Mouse (Mus musculus) forebrain, embryonic 15.5 days (tissue): Measurements from ENCODE around the gene Ptpdc1. TPM values are rescaled to one million over a fixed set of nuclear protein-coding genes. Genes with fewer than 3 reads are reported as not detected.
A peak's percentile ranks its signal among the peaks of the same experiment; 100 is the strongest.

Source experiments
- ATAC-seq: fragments of 200-750 bp; cut with Nextera tagmentation; replicated peaks from 2 replicates; pipeline ENCODE4 v1.8.0; 2017; ENCODE audit warnings: mild to moderate bottlenecking, moderate TSS enrichment, moderate library complexity
- H3K27ac ChIP-seq: fragments of 300-500 bp; sonication (generic); replicated peaks from 2 replicates; pipeline ENCODE4 v1.5.1; 2015; ENCODE audit warnings: mild to moderate bottlenecking, inconsistent platforms
- H3K27me3 ChIP-seq: fragments of 300-500 bp; sonication (generic); 2 replicates; pipeline ENCODE4 v1.6.1; 2015; ENCODE audit warnings: inconsistent platforms
- H3K36me3 ChIP-seq: fragments of 300-500 bp; sonication (generic); 2 replicates; pipeline ENCODE4 v1.6.1; 2015; ENCODE audit warnings: mild to moderate bottlenecking, inconsistent platforms
- H3K4me1 ChIP-seq: fragments of 300-500 bp; sonication (generic); 2 replicates; pipeline ENCODE4 v1.6.1; 2015; ENCODE audit warnings: inconsistent platforms
- H3K4me2 ChIP-seq: fragments of 300-500 bp; sonication (generic); replicated peaks from 2 replicates; pipeline ENCODE4 v1.6.1; 2015; ENCODE audit warnings: mild to moderate bottlenecking, inconsistent platforms
- H3K4me3 ChIP-seq: fragments of 300-500 bp; sonication (generic); 2 replicates; pipeline ENCODE4 v1.5.1; 2015; ENCODE audit warnings: mild to moderate bottlenecking, inconsistent platforms
- H3K9ac ChIP-seq: fragments of 300-500 bp; sonication (generic); replicated peaks from 2 replicates; pipeline ENCODE4 v1.6.1; 2015; ENCODE audit warnings: mild to moderate bottlenecking, inconsistent platforms
- H3K9me3 ChIP-seq: fragments of 300-500 bp; sonication (generic); 2 replicates; pipeline ENCODE4 v1.6.1; 2016; ENCODE audit warnings: inconsistent platforms
- WGBS: fragments of 180-500 bp; shearing (Covaris S2); methylation state at CpG from one replicate; pipeline ENCODE4 v1.1.7; 2015; ENCODE audit warnings: mixed read lengths; 5-methylcytosine and 5-hydroxymethylcytosine counted together
- polyA plus RNA-seq: library from polyadenylated mRNA; unstranded; fragments of >200 nt; fragmentation: Nextera tagmentation; extraction: Ambion mirVana; gene quantifications from 2 replicates; pipeline ENCODE4 v1.2.1, GENCODE M21; 2015

Gene Ptpdc1
- polyA plus RNA-seq, 1 experiment from 2014 or later = 16.0 TPM

- no peaks in the 10 kb centered on the region for H3K36me3 ChIP-seq
- H3K4me3 ChIP-seq = peak within 1 kb of the TSS; percentile 37
- no peaks in the 10 kb centered on the region for H3K9me3 ChIP-seq
- H3K27ac ChIP-seq = no peak within 1 kb of the TSS
- H3K9ac ChIP-seq = peak within 1 kb of the TSS; percentile 34; the same call in 1 of the 2 replicates
- WGBS = under 1% methylated on average over 52 of the region's 73 CpGs
- H3K4me2 ChIP-seq = peak within 1 kb of the TSS; percentile 63
- ATAC-seq = 0 out of 2 replicates have a peak, but pooled peaks have one; percentile 49
- H3K27me3 ChIP-seq = peaks cover 93% of the 10 kb centered on the region
- H3K4me1 ChIP-seq = peaks cover 38% of the 10 kb centered on the region
These were observed 37.1 kb upstream of the Ptpdc1 start, which contains the start of gene Barx1 for GRCm38 (mm10) chr13:48662431-48663143. Barx1 (plus strand) TSS chr13:48662998.

GRCm38 (mm10) chr13:48661561-48661960 lies 36.1 kb upstream of the Ptpdc1 start:
- Histone ChIP-seq H3K27me3 (peaks cover 93% of the 10 kb centered on the region), H3K4me1 (peaks cover 38% of the 10 kb centered on the region), H3K9ac (no peak overlapping the region), H3K9me3 (no peaks in the 10 kb centered on the region), H3K36me3 (no peaks in the 10 kb centered on the region), H3K27ac (no peak overlapping the region), H3K4me2 (no peak overlapping the region), H3K4me3 (no peak overlapping the region)
- 3% methylated on average over 1 of the region's 1 CpGs for WGBS
- ATAC-seq = no peak

GRCm38 (mm10) chr13:48660741-48661140 lies 35.3 kb upstream of the Ptpdc1 start:
- H3K27me3 ChIP-seq = peaks cover 93% of the 10 kb centered on the region
- no peak for ATAC-seq
- WGBS = 9% methylated on average over 6 of the region's 6 CpGs
- no peak overlapping the region for H3K4me3 ChIP-seq
- no peak overlapping the region for H3K9ac ChIP-seq
- no peak overlapping the region for H3K4me2 ChIP-seq
- no peaks in the 10 kb centered on the region for H3K36me3 ChIP-seq
- no peak overlapping the region for H3K27ac ChIP-seq
- H3K9me3 ChIP-seq = no peaks in the 10 kb centered on the region
- peaks cover 32% of the 10 kb centered on the region for H3K4me1 ChIP-seq

- Histone ChIP-seq H3K9me3 (no peaks in the 10 kb centered on the region), H3K4me2 (no peak overlapping the region), H3K27ac (no peak overlapping the region), H3K27me3 (peaks cover 92% of the 10 kb centered on the region), H3K9ac (no peak overlapping the region), H3K4me3 (no peak overlapping the region), H3K4me1 (peaks cover 30% of the 10 kb centered on the region), H3K36me3 (no peaks in the 10 kb centered on the region)
- 3% methylated on average over 11 of the region's 11 CpGs for WGBS
- no peak for ATAC-seq
These were observed 34.8 kb upstream of the Ptpdc1 start for GRCm38 (mm10) chr13:48660221-48660734.

GRCm38 (mm10) chr13:48659254-48660220 lies 34.1 kb upstream of the Ptpdc1 start:
- under 1% methylated on average over 38 of the region's 38 CpGs for WGBS
- H3K4me2 ChIP-seq = no peak overlapping the region
- no peak for ATAC-seq

GRCm38 (mm10) chr13:48658588-48659253 lies 33.3 kb upstream of the Ptpdc1 start:
- Histone ChIP-seq H3K27ac (no peak overlapping the region), H3K27me3 (peaks cover 83% of the 10 kb centered on the region), H3K9me3 (no peaks in the 10 kb centered on the region), H3K4me2 (no peak overlapping the region), H3K4me1 (peaks cover 22% of the 10 kb centered on the region), H3K36me3 (no peaks in the 10 kb centered on the region), H3K9ac (no peak overlapping the region), H3K4me3 (no peak overlapping the region)
- no peak for ATAC-seq
- WGBS = 1% methylated on average over 33 of the region's 33 CpGs

More at GRCm38 (mm10) chr13:48659254-48660220, 34.1 kb upstream of the Ptpdc1 start:
- H3K27me3 ChIP-seq = peaks cover 91% of the 10 kb centered on the region
- H3K9ac ChIP-seq = no peak overlapping the region
- peaks cover 23% of the 10 kb centered on the region for H3K4me1 ChIP-seq
- H3K36me3 ChIP-seq = no peaks in the 10 kb centered on the region
- H3K4me3 ChIP-seq = no peak overlapping the region
- no peaks in the 10 kb centered on the region for H3K9me3 ChIP-seq
- H3K27ac ChIP-seq = no peak overlapping the region

GRCm38 (mm10) chr13:48657791-48658190 lies 32.3 kb upstream of the Ptpdc1 start:
- Histone ChIP-seq H3K27me3 (peaks cover 77% of the 10 kb centered on the region), H3K9me3 (no peaks in the 10 kb centered on the region), H3K4me2 (no peak overlapping the region), H3K4me1 (peaks cover 13% of the 10 kb centered on the region), H3K9ac (no peak overlapping the region), H3K27ac (no peak overlapping the region), H3K4me3 (no peak overlapping the region), H3K36me3 (no peaks in the 10 kb centered on the region)
- ATAC-seq = no peak
- WGBS = 1% methylated on average over 9 of the region's 9 CpGs

GRCm38 (mm10) chr13:48655637-48656036 lies 30.2 kb upstream of the Ptpdc1 start:
- Histone ChIP-seq H3K36me3 (no peaks in the 10 kb centered on the region), H3K4me2 (no peak overlapping the region)
- 3% methylated on average over 8 of the region's 8 CpGs for WGBS

GRCm38 (mm10) chr13:48653788-48654770 lies 28.6 kb upstream of the Ptpdc1 start:
- Histone ChIP-seq H3K4me2 (no peak overlapping the region), H3K27me3 (peaks cover 44% of the 10 kb centered on the region), H3K36me3 (no peaks in the 10 kb centered on the region), H3K4me3 (no peak overlapping the region), H3K9ac (no peak overlapping the region), H3K27ac (no peak overlapping the region), H3K9me3 (no peaks in the 10 kb centered on the region), H3K4me1 (peaks cover 5% of the 10 kb centered on the region; the same call in 1 of the 2 replicates)
- WGBS = 9% methylated on average over 14 of the region's 14 CpGs
- peak; percentile 55; the same call in 1 of the 2 replicates for ATAC-seq

More at GRCm38 (mm10) chr13:48655637-48656036, 30.2 kb upstream of the Ptpdc1 start:
- peak; percentile 65 for ATAC-seq
- H3K4me3 ChIP-seq = no peak overlapping the region
- H3K27ac ChIP-seq = no peak overlapping the region
- H3K9me3 ChIP-seq = no peaks in the 10 kb centered on the region
- H3K27me3 ChIP-seq = peaks cover 60% of the 10 kb centered on the region
- H3K4me1 ChIP-seq = peaks cover 13% of the 10 kb centered on the region
- no peak overlapping the region for H3K9ac ChIP-seq

- Histone ChIP-seq H3K9ac (no peak overlapping the region), H3K4me2 (no peak overlapping the region), H3K27ac (no peak overlapping the region), H3K4me1 (no peaks in the 10 kb centered on the region), H3K27me3 (peaks cover 20% of the 10 kb centered on the region), H3K4me3 (no peak overlapping the region), H3K36me3 (no peaks in the 10 kb centered on the region), H3K9me3 (no peaks in the 10 kb centered on the region)
- 55% methylated on average over 6 of the region's 6 CpGs for WGBS
- ATAC-seq = no peak
These were observed 25.9 kb upstream of the Ptpdc1 start for GRCm38 (mm10) chr13:48651132-48652065.
